In the genomic region with DNA sequence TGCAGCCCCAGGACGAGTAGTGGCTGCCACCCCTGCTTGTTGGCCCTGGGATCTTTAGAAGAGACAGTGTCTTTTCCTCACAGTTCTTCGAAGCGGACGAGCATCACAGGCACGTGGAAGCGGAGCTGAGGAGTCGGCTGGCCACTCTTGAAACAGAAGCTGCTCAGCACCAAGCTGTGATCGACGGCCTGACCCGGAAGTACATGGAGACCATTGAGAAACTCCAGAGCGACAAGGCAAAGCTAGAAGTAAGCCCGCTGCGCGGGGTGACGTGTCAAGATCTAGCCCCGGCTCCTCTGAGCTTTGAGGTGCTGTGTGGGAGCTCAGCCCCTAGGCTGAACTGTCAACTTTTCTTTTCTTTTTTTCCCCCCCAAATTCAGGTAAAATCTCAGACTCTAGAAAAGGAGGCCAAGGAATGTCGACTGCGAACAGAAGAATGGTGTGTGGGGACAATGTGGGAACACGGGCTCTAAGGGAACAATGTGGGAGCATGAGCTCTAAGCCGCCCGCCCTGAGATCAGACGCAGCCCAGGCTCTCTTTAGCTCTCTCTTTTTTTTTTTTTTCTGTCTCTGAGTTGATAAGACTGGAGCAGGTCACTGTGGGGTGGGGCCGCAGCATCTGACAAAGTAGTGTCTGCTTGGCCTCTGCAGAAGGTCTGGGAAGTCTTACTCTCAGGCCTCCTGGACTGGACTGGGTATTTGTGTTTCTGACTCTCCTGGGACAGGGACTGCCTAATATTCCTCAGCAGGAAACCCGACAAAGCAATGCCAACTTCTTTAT, we compare ENCODE assay signal across 26 mouse cellular contexts. TPM values are rescaled to one million over a fixed set of nuclear protein-coding genes. Genes with fewer than 3 reads are reported as not detected.
DNase-seq lines count a peak whose midpoint lies in the region; ATAC-seq and TF ChIP-seq lines count a peak whose summit lies in the region.
"Had no signal": no experiment of that assay in that cellular context is flagged by ENCODE, and none has a peak within 500 bp of the region (broad histone marks: within the 10 kb centered on the region; RNA-seq: fewer than 3 reads in every experiment).

No protein-coding gene starts in this region.

- no peak overlapping the region for H3K27ac ChIP-seq in hindbrain, embryonic 13.5 days
- H3K27ac ChIP-seq in hindbrain, embryonic 14.5 days, result no peak overlapping the region
- H3K27ac ChIP-seq in MEL (ENCODE audit: control insufficient read depth, low read depth, low read length) (no peak overlapping the region), macrophage (peak overlapping the region; percentile 100)
- no peak overlapping the region; the same call in 1 of the 2 replicates for H3K27ac ChIP-seq in liver, embryonic 11.5 days (ENCODE audit: low read depth, low read length)
- no peak overlapping the region for H3K27ac ChIP-seq in left cerebral cortex, adult 2 months
- H3K27ac ChIP-seq: forebrain, embryonic 15.5 days; heart, embryonic 15.5 days; hindbrain, embryonic 15.5 days; intestine, embryonic 15.5 days; limb, embryonic 12.5 days; midbrain, embryonic 15.5 days; neural tube, embryonic 13.5 days had no signal

- no peak for TF ChIP-seq RAD21 in MEL (IDR thresholded peaks at IDR 0.05; ENCODE audit: low read depth, low read length)

- no peak for DNase-seq in hindbrain, embryonic 14.5 days (ENCODE audit: low spot score)
- DNase-seq in MEL (ENCODE audit: low read depth, low spot score), result no peak
- DNase-seq in liver, embryonic 11.5 days (ENCODE audit: low spot score), result no peak
- DNase-seq in urinary bladder, postnatal 25 days (ENCODE audit: low spot score), result no peak
- no peak for DNase-seq in thymus, postnatal 25 days
- DNase-seq in left cerebral cortex, adult 2 months (ENCODE audit: extremely low spot score in 1 of 2, low spot score in 2 of 2), result no peak
- DNase-seq: adrenal gland, adult 8-10 months; cerebellum, adult 2 months; cerebellum, postnatal 25 days; gastrocnemius, postnatal 10 days; heart, adult 11 months; heart, postnatal 36 days; kidney, postnatal 10 days; lung, adult 2 months; lung, postnatal 14 days; retina, postnatal 1 day; thymus, adult 18-20 months had no signal

- TF ChIP-seq CTCF in MEL (IDR thresholded peaks at IDR 0.05 in 2 of 3, conservative IDR thresholded peaks at IDR 0.05 in 1 of 3; ENCODE audit: control insufficient read depth in 1 of 3, insufficient read depth in 1 of 3, low read depth in 2 of 3, low read length in 3 of 3, poor library complexity in 1 of 3, severe bottlenecking in 1 of 3), result no peak
- no peak for TF ChIP-seq CTCF in left cerebral cortex, adult 2 months (IDR thresholded peaks at IDR 0.05)

- H3K9me3 ChIP-seq in hindbrain, embryonic 13.5 days, result no peaks in the 10 kb centered on the region
- no peaks in the 10 kb centered on the region for H3K9me3 ChIP-seq in hindbrain, embryonic 14.5 days (ENCODE audit: control insufficient read depth, low read length)
- H3K9me3 ChIP-seq in MEL (replicated peaks; ENCODE audit: insufficient read depth, low read length), result no peaks in the 10 kb centered on the region
- H3K9me3 ChIP-seq in liver, embryonic 11.5 days (ENCODE audit: control insufficient read depth, low read length), result no peaks in the 10 kb centered on the region
- H3K9me3 ChIP-seq: forebrain, embryonic 15.5 days; heart, embryonic 15.5 days; hindbrain, embryonic 15.5 days; intestine, embryonic 15.5 days; limb, embryonic 12.5 days; midbrain, embryonic 15.5 days; neural tube, embryonic 13.5 days had no signal

- H3K9ac ChIP-seq in hindbrain, embryonic 13.5 days, result 0 out of 2 replicates have a peak overlapping the region, but pooled peaks have one; percentile 19
- H3K9ac ChIP-seq in hindbrain, embryonic 14.5 days, result no peak overlapping the region
- no peak overlapping the region for H3K9ac ChIP-seq in MEL (ENCODE audit: control insufficient read depth, low read depth, low read length, poor library complexity, severe bottlenecking)
- no peak overlapping the region for H3K9ac ChIP-seq in liver, embryonic 11.5 days (ENCODE audit: low read depth, low read length)
- H3K9ac ChIP-seq: forebrain, embryonic 15.5 days; heart, embryonic 15.5 days; hindbrain, embryonic 15.5 days; intestine, embryonic 15.5 days; limb, embryonic 12.5 days; midbrain, embryonic 15.5 days; neural tube, embryonic 13.5 days had no signal

- H3K36me3 ChIP-seq in hindbrain, embryonic 13.5 days, result peaks cover 52% of the 10 kb centered on the region
- peaks cover 51% of the 10 kb centered on the region for H3K36me3 ChIP-seq in hindbrain, embryonic 14.5 days (replicated peaks; ENCODE audit: control insufficient read depth, insufficient read depth)
- H3K36me3 ChIP-seq in MEL (ENCODE audit: control insufficient read depth in 1 of 2, insufficient read depth in 2 of 2, low read length in 2 of 2) (no peaks in the 10 kb centered on the region), macrophage (ENCODE audit: inconsistent target) (peaks cover 30% of the 10 kb centered on the region)
- peaks cover 10% of the 10 kb centered on the region; the same call in 1 of the 2 replicates for H3K36me3 ChIP-seq in liver, embryonic 11.5 days (ENCODE audit: control insufficient read depth, insufficient read depth, low read length)

- intact Hi-C loops in left cerebral cortex, adult 2 months (cut with DNase I), result no loop called here

- TF ChIP-seq POLR2A in MEL (IDR thresholded peaks at IDR 0.05; ENCODE audit: control insufficient read depth in 1 of 2, insufficient read depth in 1 of 2, low read depth in 1 of 2, low read length in 2 of 2, poor library complexity in 1 of 2), result no peak

- no peak overlapping the region for H3K4me3 ChIP-seq in hindbrain, embryonic 13.5 days
- H3K4me3 ChIP-seq in hindbrain, embryonic 14.5 days (replicated peaks; ENCODE audit: low read length), result no peak overlapping the region
- H3K4me3 ChIP-seq in MEL (ENCODE audit: control insufficient read depth in 1 of 2, insufficient read depth in 1 of 2, low read depth in 2 of 2, low read length in 2 of 2) (no peak overlapping the region), macrophage (ENCODE audit: inconsistent target) (no peak overlapping the region)
- no peak overlapping the region for H3K4me3 ChIP-seq in liver, embryonic 11.5 days (ENCODE audit: low read depth, low read length)
- H3K4me3 ChIP-seq in left cerebral cortex, adult 2 months, result no peak overlapping the region
- H3K4me3 ChIP-seq: forebrain, embryonic 15.5 days; heart, embryonic 15.5 days; hindbrain, embryonic 15.5 days; intestine, embryonic 15.5 days; limb, embryonic 12.5 days; midbrain, embryonic 15.5 days; neural tube, embryonic 13.5 days had no signal

- no peak overlapping the region for H3K4me2 ChIP-seq in hindbrain, embryonic 13.5 days
- H3K4me2 ChIP-seq in hindbrain, embryonic 14.5 days (replicated peaks), result no peak overlapping the region
- H3K4me2 ChIP-seq in liver, embryonic 11.5 days, result no peak overlapping the region
- H3K4me2 ChIP-seq: forebrain, embryonic 15.5 days; heart, embryonic 15.5 days; hindbrain, embryonic 15.5 days; intestine, embryonic 15.5 days; limb, embryonic 12.5 days; midbrain, embryonic 15.5 days; neural tube, embryonic 13.5 days had no signal

- peaks cover 9% of the 10 kb centered on the region for H3K4me1 ChIP-seq in hindbrain, embryonic 13.5 days (replicated peaks)
- no peaks in the 10 kb centered on the region for H3K4me1 ChIP-seq in hindbrain, embryonic 14.5 days (replicated peaks; ENCODE audit: control insufficient read depth, insufficient read depth, low read length)
- no peaks in the 10 kb centered on the region; a peak in 1 of 4 replicates for H3K4me1 ChIP-seq in MEL (ENCODE audit: control insufficient read depth in 1 of 2, insufficient read depth in 2 of 2, low read length in 2 of 2)
- peaks cover 18% of the 10 kb centered on the region for H3K4me1 ChIP-seq in liver, embryonic 11.5 days (replicated peaks; ENCODE audit: control insufficient read depth, insufficient read depth, low read length)
- H3K4me1 ChIP-seq: forebrain, embryonic 15.5 days; midbrain, embryonic 15.5 days had no signal

- H3K27me3 ChIP-seq in hindbrain, embryonic 13.5 days, result no peaks in the 10 kb centered on the region
- H3K27me3 ChIP-seq in hindbrain, embryonic 14.5 days (ENCODE audit: control insufficient read depth, insufficient read depth, low read length), result no peaks in the 10 kb centered on the region
- no peaks in the 10 kb centered on the region for H3K27me3 ChIP-seq in MEL (ENCODE audit: control insufficient read depth in 1 of 2, insufficient read depth in 2 of 2, low read length in 2 of 2)
- no peaks in the 10 kb centered on the region for H3K27me3 ChIP-seq in liver, embryonic 11.5 days (replicated peaks; ENCODE audit: control insufficient read depth, insufficient read depth, low read length)
- H3K27me3 ChIP-seq: forebrain, embryonic 15.5 days; heart, embryonic 15.5 days; hindbrain, embryonic 15.5 days; intestine, embryonic 15.5 days; limb, embryonic 12.5 days; midbrain, embryonic 15.5 days; neural tube, embryonic 13.5 days had no signal

- no peaks in the 10 kb centered on the region for H3K79me2 ChIP-seq in MEL (ENCODE audit: control insufficient read depth, insufficient read depth, low read length, poor library complexity)
- H3K79me2 ChIP-seq in macrophage (ENCODE audit: inconsistent target), result peaks cover 67% of the 10 kb centered on the region

- 87% methylated on average over 24 of the region's 24 CpGs for WGBS in hindbrain, embryonic 13.5 days
- 89% methylated on average over 24 of the region's 24 CpGs for WGBS in hindbrain, embryonic 14.5 days
- WGBS in liver, embryonic 11.5 days, result 71% methylated on average over 24 of the region's 24 CpGs
- WGBS in macrophage (ENCODE audit: missing documents), result 93% methylated on average over 24 of the region's 24 CpGs

- no peak for TF ChIP-seq EP300 in MEL (IDR thresholded peaks at IDR 0.05; ENCODE audit: low read depth in 1 of 2, low read length in 2 of 2)

- ATAC-seq in hindbrain, embryonic 13.5 days (ENCODE audit: low FRiP score), result no peak
- ATAC-seq in hindbrain, embryonic 14.5 days (ENCODE audit: low FRiP score), result no peak
- ATAC-seq in liver, embryonic 11.5 days (replicated peaks; ENCODE audit: low FRiP score), result peak; percentile 83
- ATAC-seq: forebrain, embryonic 15.5 days; intestine, embryonic 15.5 days; midbrain, embryonic 15.5 days had no signal

RNA-seq across cellular contexts. Expression of a gene that starts 19.7 kb away (rescaled TPM):
- polyA plus RNA-seq in hindbrain, embryonic 13.5 days (2015; fragmentation: Nextera tagmentation; extraction: Ambion mirVana), result 36.1 and 38.3 TPM in 2 replicates
- 47.8 and 48.6 TPM in 2 replicates for polyA plus RNA-seq in hindbrain, embryonic 14.5 days (2014; fragmentation: Nextera tagmentation; extraction: Ambion mirVana)
- total RNA-seq in MEL (2012; rRNA removed), result 9.6 and 11.1 TPM in 2 replicates
- polyA plus RNA-seq in MEL (2012; ENCODE audit: insufficient read depth in 1 of 2, insufficient read length in 2 of 2, low read depth in 1 of 2, low replicate concordance in 2 of 2, missing spikeins in 1 of 2) (10 to 100 TPM in 1 of 2 experiments, not detected in 1; 16.2 TPM), macrophage (2018) (49.7 to 60.1 TPM (median 60.1 TPM) in 3 replicates)
- 16.2 and 16.6 TPM in 2 replicates for polyA plus RNA-seq in liver, embryonic 11.5 days (2014; fragmentation: Nextera tagmentation; extraction: Ambion mirVana)
- total RNA-seq in macrophage (2018; cell fraction: chromatin; rRNA removed), result 100 to 1,000 TPM in 18 of 26 experiments, 10 to 100 TPM in 8; 19.9 to 270 (median 171) TPM
- 10 to 100 TPM; 21.4 to 66.4 (median 59.8) TPM for total RNA-seq in macrophage (2018; cell fraction: cytosol; rRNA removed)
- total RNA-seq in macrophage (2018; cell fraction: nucleus; rRNA removed), result 100 to 1,000 TPM in 12 of 26 experiments, 10 to 100 TPM in 14; 28.5 to 157 (median 92.8) TPM
- total RNA-seq in left cerebral cortex, adult 2 months (2021), result 10 to 100 TPM; 77.3 to 79.5 TPM

RNA-seq across cellular contexts. Expression of a gene that starts 47.9 kb away (rescaled TPM):
- 2.0 and 2.6 TPM in 2 replicates for polyA plus RNA-seq in hindbrain, embryonic 13.5 days (2015; fragmentation: Nextera tagmentation; extraction: Ambion mirVana)
- 2.3 and 3.4 TPM in 2 replicates for polyA plus RNA-seq in hindbrain, embryonic 14.5 days (2014; fragmentation: Nextera tagmentation; extraction: Ambion mirVana)
- 0.39 and 1.0 TPM in 2 replicates for total RNA-seq in MEL (2012; rRNA removed)
- 1 to 10 TPM in 1 of 2 experiments, not detected in 1; 4.9 TPM for polyA plus RNA-seq in MEL (2012; ENCODE audit: insufficient read depth in 1 of 2, insufficient read length in 2 of 2, low read depth in 1 of 2, low replicate concordance in 2 of 2, missing spikeins in 1 of 2)
- 2.8 and 2.9 TPM in 2 replicates for polyA plus RNA-seq in liver, embryonic 11.5 days (2014; fragmentation: Nextera tagmentation; extraction: Ambion mirVana)
- total RNA-seq in macrophage (2018; cell fraction: chromatin; rRNA removed), result 1 to 10 TPM in 3 of 26 experiments, under 1 TPM in 6, not detected in 17; 0.29 to 5.3 (median 0.71) TPM
- under 1 TPM in 21 of 26 experiments, not detected in 5; 0.04 to 0.63 (median 0.27) TPM for total RNA-seq in macrophage (2018; cell fraction: cytosol; rRNA removed)
- total RNA-seq in macrophage (2018; cell fraction: nucleus; rRNA removed), result 1 to 10 TPM in 2 of 26 experiments, under 1 TPM in 11, not detected in 13; 0.20 to 1.5 (median 0.42) TPM
- 0.07 to 0.44 TPM (median 0.21 TPM) in 3 replicates for polyA plus RNA-seq in macrophage (2018)
- 1 to 10 TPM; 6.1 to 7.4 TPM for total RNA-seq in left cerebral cortex, adult 2 months (2021)
